14 mouse cellular contexts compared by ENCODE assay signal in genomic region chr7:49415716-49416115, GRCm38 (mm10).
"Had no signal": no experiment of that assay in that cellular context is flagged by ENCODE, and none has a peak within 500 bp of the region (broad histone marks: within the 10 kb centered on the region; RNA-seq: fewer than 3 reads in every experiment).

No protein-coding gene starts in this region.

- H3K36me3 ChIP-seq: limb, embryonic 10.5 days; liver, embryonic 15.5 days had no signal

- H3K27me3 ChIP-seq: liver, embryonic 15.5 days had no signal

- H3K4me2 ChIP-seq: liver, embryonic 11.5 days; liver, embryonic 15.5 days had no signal

- H3K9me3 ChIP-seq: limb, embryonic 10.5 days; liver, embryonic 15.5 days; midbrain, embryonic 10.5 days had no signal

- DNase-seq: kidney, adult 8-10 months; kidney, postnatal 25 days; layer of hippocampus, adult 9-11 months; lung, adult 2 months; lung, postnatal 36 days; midbrain, embryonic 14.5 days; right cerebral cortex, postnatal 4 days; spleen, adult 18-20 months; thymus, adult 18-20 months had no signal

- H3K27ac ChIP-seq: limb, embryonic 10.5 days; liver, embryonic 15.5 days; midbrain, embryonic 10.5 days had no signal

- ATAC-seq: lung, postnatal 0 days had no signal

- H3K4me3 ChIP-seq: limb, embryonic 10.5 days; liver, embryonic 15.5 days; midbrain, embryonic 10.5 days had no signal

- H3K4me1 ChIP-seq: limb, embryonic 10.5 days; liver, embryonic 15.5 days; midbrain, embryonic 10.5 days had no signal

- H3K9ac ChIP-seq: liver, embryonic 15.5 days had no signal
